34 mouse cellular contexts compared by ENCODE assay signal in genomic region chr2:165375478-165375877, GRCm38 (mm10). TPM values are rescaled to one million over a fixed set of nuclear protein-coding genes. Genes with fewer than 3 reads are reported as not detected.
A peak's percentile ranks its signal among the peaks of the same experiment; 100 is the strongest.
DNase-seq lines count a peak whose midpoint lies in the region; ATAC-seq lines count a peak whose summit lies in the region.
"Had no signal": no experiment of that assay in that cellular context is flagged by ENCODE, and none has a peak within 500 bp of the region (broad histone marks: within the 10 kb centered on the region; RNA-seq: fewer than 3 reads in every experiment).

No protein-coding gene starts in this region.

- no peak overlapping the region for H3K4me2 ChIP-seq in forebrain, embryonic 12.5 days
- H3K4me2 ChIP-seq: embryonic facial prominence, embryonic 13.5 days; forebrain, embryonic 15.5 days; heart, embryonic 13.5 days; hindbrain, embryonic 14.5 days had no signal

- no peak overlapping the region for H3K9ac ChIP-seq in forebrain, embryonic 12.5 days
- H3K9ac ChIP-seq: embryonic facial prominence, embryonic 13.5 days; forebrain, embryonic 15.5 days; heart, embryonic 13.5 days; hindbrain, embryonic 14.5 days had no signal

- H3K4me1 ChIP-seq in forebrain, embryonic 12.5 days: peaks cover 14% of the 10 kb centered on the region
- peaks cover 32% of the 10 kb centered on the region for H3K4me1 ChIP-seq in forebrain, embryonic 10.5 days
- H3K4me1 ChIP-seq: embryonic facial prominence, embryonic 10.5 days; embryonic facial prominence, embryonic 13.5 days had no signal

- H3K27ac ChIP-seq in forebrain, embryonic 12.5 days: 0 out of 2 replicates have a peak overlapping the region, but pooled peaks have one; percentile 8
- no peak overlapping the region for H3K27ac ChIP-seq in forebrain, embryonic 10.5 days
- peak overlapping the region; percentile 42 for H3K27ac ChIP-seq in macrophage
- H3K27ac ChIP-seq: embryonic facial prominence, embryonic 10.5 days; embryonic facial prominence, embryonic 13.5 days; forebrain, embryonic 15.5 days; heart, embryonic 10.5 days; heart, embryonic 13.5 days; hindbrain, embryonic 14.5 days; hindbrain, postnatal 0 days had no signal

- no peaks in the 10 kb centered on the region for H3K79me2 ChIP-seq in macrophage (ENCODE audit: inconsistent target)

- no peak for DNase-seq in forebrain, embryonic 10.5 days (ENCODE audit: extremely low spot score, low spot score)
- DNase-seq in 3T3-L1 (ENCODE audit: low read depth, low spot score): peak; percentile 38
- DNase-seq in NIH3T3 (ENCODE audit: low read depth): peak; percentile 58
- no peak for DNase-seq in kidney, postnatal 36 days
- no peak for DNase-seq in adrenal gland, adult 2 months
- DNase-seq: adrenal gland, postnatal 10 days; adrenal gland, postnatal 36 days; B cell, adult 2 months; cerebellum, adult 11 months; cerebellum, adult 2 months; cerebellum, adult 9-11 months; cerebellum, postnatal 36 days; embryo, embryonic 11 days; gastrocnemius, postnatal 25 days; heart, adult 18-20 months; heart, postnatal 14 days; heart, postnatal 4 days; kidney, adult 18-20 months had no signal

- H3K4me3 ChIP-seq in forebrain, embryonic 12.5 days (replicated peaks): no peak overlapping the region
- no peak overlapping the region for H3K4me3 ChIP-seq in forebrain, embryonic 10.5 days
- no peak overlapping the region for H3K4me3 ChIP-seq in macrophage (ENCODE audit: inconsistent target)
- H3K4me3 ChIP-seq: embryonic facial prominence, embryonic 10.5 days; embryonic facial prominence, embryonic 13.5 days; erythroblast, embryonic 14.5 days; forebrain, embryonic 15.5 days; heart, embryonic 10.5 days; heart, embryonic 13.5 days had no signal

- ATAC-seq in forebrain, embryonic 12.5 days (ENCODE audit: low FRiP score): no peak
- ATAC-seq: forebrain, embryonic 15.5 days; hindbrain, postnatal 0 days; inflammation-experienced regulatory T-cells, adult 6 months; intestine, embryonic 16.5 days had no signal

- H3K36me3 ChIP-seq in forebrain, embryonic 12.5 days (replicated peaks): peaks cover 59% of the 10 kb centered on the region
- H3K36me3 ChIP-seq in forebrain, embryonic 10.5 days (replicated peaks): peaks cover 64% of the 10 kb centered on the region
- no peaks in the 10 kb centered on the region for H3K36me3 ChIP-seq in macrophage (ENCODE audit: inconsistent target)

- H3K27me3 ChIP-seq in forebrain, embryonic 12.5 days: no peaks in the 10 kb centered on the region
- no peaks in the 10 kb centered on the region for H3K27me3 ChIP-seq in forebrain, embryonic 10.5 days (ENCODE audit: poor library complexity, severe bottlenecking)
- H3K27me3 ChIP-seq: embryonic facial prominence, embryonic 13.5 days; forebrain, embryonic 15.5 days; heart, embryonic 13.5 days had no signal

- 81% methylated on average over 5 of the region's 5 CpGs for WGBS in forebrain, embryonic 12.5 days
- 86% methylated on average over 5 of the region's 5 CpGs for WGBS in forebrain, embryonic 10.5 days
- WGBS in macrophage (ENCODE audit: missing documents): 86% methylated on average over 5 of the region's 5 CpGs

- no peaks in the 10 kb centered on the region; the same call in 1 of the 2 replicates for H3K9me3 ChIP-seq in forebrain, embryonic 12.5 days
- H3K9me3 ChIP-seq in forebrain, embryonic 10.5 days: peaks cover 8% of the 10 kb centered on the region
- H3K9me3 ChIP-seq: forebrain, embryonic 15.5 days had no signal

RNA-seq across cellular contexts. Expression of gene Zfp663, which starts 6.9 kb away (rescaled TPM):
- polyA plus RNA-seq in forebrain, embryonic 12.5 days (2016; fragmentation: Nextera tagmentation; extraction: Ambion mirVana): 6.8 and 6.9 TPM in 2 replicates
- 4.7 and 4.9 TPM in 2 replicates for polyA plus RNA-seq in forebrain, embryonic 10.5 days (2016; fragmentation: Nextera tagmentation; extraction: Ambion mirVana)
- not detected for total RNA-seq in macrophage (2018; cell fraction: chromatin; rRNA removed)
- total RNA-seq in macrophage (2018; cell fraction: cytosol; rRNA removed): not detected
- not detected for total RNA-seq in macrophage (2018; cell fraction: nucleus; rRNA removed)
- not detected in 3 replicates for polyA plus RNA-seq in macrophage (2018)
- total RNA-seq in adrenal gland, adult 2 months (2021): not detected
- not detected in 2 replicates for polyA plus RNA-seq in adrenal gland, adult 2 months (2012; rRNA removed)
- total RNA-seq: adrenal gland, postnatal 10 days; adrenal gland, postnatal 36 days; gastrocnemius, adult 8-10 months; gastrocnemius, postnatal 25 days; heart, adult 18-20 months; heart, postnatal 14 days; heart, postnatal 4 days had no signal
- polyA plus RNA-seq: cerebellum, adult 2 months; erythroblast, embryonic 14.5 days; gonadal fat pad, adult 2 months; inflammation-experienced regulatory T-cells, adult 6 months had no signal

RNA-seq across cellular contexts. Expression of gene Zfp334, which starts 12.6 kb away (rescaled TPM):
- polyA plus RNA-seq in forebrain, embryonic 12.5 days (2016; fragmentation: Nextera tagmentation; extraction: Ambion mirVana): 22.9 and 24.0 TPM in 2 replicates
- polyA plus RNA-seq in forebrain, embryonic 10.5 days (2016; fragmentation: Nextera tagmentation; extraction: Ambion mirVana): 20.3 and 21.1 TPM in 2 replicates
- total RNA-seq in macrophage (2018; cell fraction: chromatin; rRNA removed): under 1 TPM in 12 of 26 experiments, not detected in 14; 0.07 to 0.73 (median 0.12) TPM
- total RNA-seq in macrophage (2018; cell fraction: cytosol; rRNA removed): under 1 TPM in 20 of 26 experiments, not detected in 6; under 0.01 to 0.06 (median 0.04) TPM
- total RNA-seq in macrophage (2018; cell fraction: nucleus; rRNA removed): under 1 TPM in 7 of 26 experiments, not detected in 19; 0.06 to 0.34 (median 0.08) TPM
- 0.06 to 0.09 TPM (median 0.06 TPM) in 3 replicates for polyA plus RNA-seq in macrophage (2018)
- total RNA-seq in adrenal gland, adult 2 months (2021): 1 to 10 TPM; 4.3 to 5.0 TPM
- polyA plus RNA-seq in adrenal gland, adult 2 months (2012; rRNA removed): 1.1 and 1.3 TPM in 2 replicates
- polyA plus RNA-seq: erythroblast, embryonic 14.5 days; inflammation-experienced regulatory T-cells, adult 6 months had no signal

RNA-seq across cellular contexts. Expression of gene Ocstamp, which starts 24.7 kb away (rescaled TPM):
- 0.06 TPM in 1 of 2 replicates, not detected in the other for polyA plus RNA-seq in forebrain, embryonic 12.5 days (2016; fragmentation: Nextera tagmentation; extraction: Ambion mirVana)
- polyA plus RNA-seq in forebrain, embryonic 10.5 days (2016; fragmentation: Nextera tagmentation; extraction: Ambion mirVana): 0.05 and 0.15 TPM in 2 replicates
- under 1 TPM in 2 of 26 experiments, not detected in 24; 0.19 to 0.41 TPM for total RNA-seq in macrophage (2018; cell fraction: chromatin; rRNA removed)
- total RNA-seq in macrophage (2018; cell fraction: cytosol; rRNA removed): under 1 TPM in 11 of 26 experiments, not detected in 15; 0.03 to 0.09 (median 0.06) TPM
- under 1 TPM in 4 of 26 experiments, not detected in 22; 0.16 to 0.36 (median 0.26) TPM for total RNA-seq in macrophage (2018; cell fraction: nucleus; rRNA removed)
- 0.10 TPM in 1 of 3 replicates, not detected in the others for polyA plus RNA-seq in macrophage (2018)
- under 1 TPM; 0.12 to 0.38 TPM for total RNA-seq in adrenal gland, adult 2 months (2021)
- polyA plus RNA-seq in adrenal gland, adult 2 months (2012; rRNA removed): 0.55 and 0.64 TPM in 2 replicates
- total RNA-seq: heart, adult 18-20 months; heart, postnatal 14 days; heart, postnatal 4 days had no signal
- polyA plus RNA-seq: cerebellum, adult 2 months; cortical plate, adult 2 months; embryonic facial prominence, embryonic 13.5 days; forebrain, embryonic 15.5 days; heart, embryonic 13.5 days; hindbrain, embryonic 11.5 days; hindbrain, embryonic 14.5 days; hindbrain, postnatal 0 days; inflammation-experienced regulatory T-cells, adult 6 months had no signal

RNA-seq across cellular contexts. Expression of gene Elmo2, which starts 49.2 kb away (rescaled TPM):
- 94.6 and 99.7 TPM in 2 replicates for polyA plus RNA-seq in forebrain, embryonic 12.5 days (2016; fragmentation: Nextera tagmentation; extraction: Ambion mirVana)
- 83.7 and 86.4 TPM in 2 replicates for polyA plus RNA-seq in forebrain, embryonic 10.5 days (2016; fragmentation: Nextera tagmentation; extraction: Ambion mirVana)
- total RNA-seq in macrophage (2018; cell fraction: chromatin; rRNA removed): 100 to 1,000 TPM in 1 of 26 experiments, 10 to 100 TPM in 22, 1 to 10 TPM in 3; 7.7 to 100 (median 40.4) TPM
- total RNA-seq in macrophage (2018; cell fraction: cytosol; rRNA removed): 10 to 100 TPM; 15.4 to 40.7 (median 27.7) TPM
- total RNA-seq in macrophage (2018; cell fraction: nucleus; rRNA removed): 10 to 100 TPM; 11.9 to 74.8 (median 32.5) TPM
- 29.3 to 43.5 TPM (median 39.1 TPM) in 3 replicates for polyA plus RNA-seq in macrophage (2018)
- total RNA-seq in adrenal gland, adult 2 months (2021): 10 to 100 TPM; 19.8 to 31.4 TPM
- 52.0 and 58.8 TPM in 2 replicates for polyA plus RNA-seq in adrenal gland, adult 2 months (2012; rRNA removed)

Comparison
In these comparisons a context has a peak if more than half of its experiments do, and no peak if none do; other contexts are left out.
1. DNase-seq: peak in 3T3-L1 (single experiment) and NIH3T3 (single experiment); none in forebrain, embryonic 10.5 days (single experiment), kidney, postnatal 36 days (0 of 2) and adrenal gland, adult 2 months (single experiment).